Mouse (Mus musculus) cerebral cortex, adult 2 months (tissue): ENCODE measurements around the gene Hnrnpm.

Source experiments
- WGBS: fragments of 180-500 bp; shearing (Covaris S2); methylation state at CpG from one replicate; pipeline ENCODE4 v1.1.7; 2018; 5-methylcytosine and 5-hydroxymethylcytosine counted together

Gene Hnrnpm

GRCm38 (mm10) chr17:33649781-33650475 lies 36.7 kb downstream of the Hnrnpm start:
- 97% methylated on average over 34 of the region's 34 CpGs for WGBS

GRCm38 (mm10) chr17:33645073-33645472 lies 41.6 kb downstream of the Hnrnpm start:
- 84% methylated on average over 8 of the region's 8 CpGs for WGBS

- 95% methylated on average over 4 of the region's 4 CpGs for WGBS
These were observed 42.6 kb downstream of the Hnrnpm start for GRCm38 (mm10) chr17:33644068-33644467.

GRCm38 (mm10) chr17:33639743-33640142 lies 46.9 kb downstream of the Hnrnpm start:
- WGBS: 76% methylated on average over 6 of the region's 6 CpGs

- WGBS: 83% methylated on average over 4 of the region's 4 CpGs
These were observed 49.0 kb downstream of the Hnrnpm start, which contains the start of gene Pram1 for GRCm38 (mm10) chr17:33637516-33638276. Gene Pram1, plus strand, starts transcription at chr17:33638056.

GRCm38 (mm10) chr17:33637038-33637437 lies 49.6 kb downstream of the Hnrnpm start:
- 28% methylated on average over 2 of the region's 2 CpGs for WGBS

GRCm38 (mm10) chr17:33631796-33632195 lies 54.9 kb downstream of the Hnrnpm start:
- WGBS: 50% methylated on average over 5 of the region's 5 CpGs

- 96% methylated on average over 9 of the region's 9 CpGs for WGBS
These were observed 55.4 kb downstream of the Hnrnpm start for GRCm38 (mm10) chr17:33631236-33631635.

GRCm38 (mm10) chr17:33630171-33630895 lies 56.3 kb downstream of the Hnrnpm start:
- 61% methylated on average over 13 of the region's 13 CpGs for WGBS

GRCm38 (mm10) chr17:33629487-33630125 lies 57.1 kb downstream of the Hnrnpm start:
- 63% methylated on average over 12 of the region's 12 CpGs for WGBS

- WGBS: 3% methylated on average over 34 of the region's 35 CpGs
These were observed 57.8 kb downstream of the Hnrnpm start, which contains the start of gene Zfp414 for GRCm38 (mm10) chr17:33628621-33629486. Gene Zfp414, plus strand, starts transcription at chr17:33629090.

- WGBS: 94% methylated on average over 3 of the region's 3 CpGs
These were observed 59.4 kb downstream of the Hnrnpm start for GRCm38 (mm10) chr17:33627281-33627680.

GRCm38 (mm10) chr17:33613726-33614125 lies 72.9 kb downstream of the Hnrnpm start:
- 89% methylated on average over 5 of the region's 5 CpGs for WGBS

GRCm38 (mm10) chr17:33610548-33610947 lies 76.1 kb downstream of the Hnrnpm start:
- WGBS: 87% methylated on average over 7 of the region's 7 CpGs

- WGBS: 87% methylated on average over 2 of the region's 2 CpGs
These were observed 79.4 kb downstream of the Hnrnpm start for GRCm38 (mm10) chr17:33607273-33607672.

- WGBS: 86% methylated on average over 12 of the region's 12 CpGs
These were observed 84.7 kb downstream of the Hnrnpm start for GRCm38 (mm10) chr17:33601947-33602346.

- WGBS: 84% methylated on average over 3 of the region's 3 CpGs
These were observed 85.8 kb downstream of the Hnrnpm start for GRCm38 (mm10) chr17:33600831-33601230.

GRCm38 (mm10) chr17:33599836-33600475 lies 86.7 kb downstream of the Hnrnpm start:
- 82% methylated on average over 8 of the region's 8 CpGs for WGBS

GRCm38 (mm10) chr17:33598506-33598905 lies 88.2 kb downstream of the Hnrnpm start:
- WGBS: 88% methylated on average over 5 of the region's 5 CpGs
